11 mouse cellular contexts compared by ENCODE assay signal in genomic region chr5:124509742-124510237, GRCm38 (mm10). TPM values are rescaled to one million over a fixed set of nuclear protein-coding genes. Genes with fewer than 3 reads are reported as not detected.
DNase-seq lines count a peak whose midpoint lies in the region; ATAC-seq and TF ChIP-seq lines count a peak whose summit lies in the region.
"Had no signal": no experiment of that assay in that cellular context is flagged by ENCODE, and none has a peak within 500 bp of the region (broad histone marks: within the 10 kb centered on the region; RNA-seq: fewer than 3 reads in every experiment).

No protein-coding gene starts in this region.

- H3K4me3 ChIP-seq in E14TG2a.4 (replicated peaks; ENCODE audit: low read length) = peak overlapping the region; percentile 7; the same call in 1 of the 2 replicates
- peak overlapping the region; percentile 43 for H3K4me3 ChIP-seq in gastrocnemius, adult 2 months
- H3K4me3 ChIP-seq in lung, adult 2 months (replicated peaks; ENCODE audit: extremely low read depth, low read depth, low read length) = no peak overlapping the region
- H3K4me3 ChIP-seq in hindbrain, embryonic 13.5 days = no peak overlapping the region

- 45% methylated on average over 12 of the region's 12 CpGs for WGBS in lung, adult 2 months
- WGBS in hindbrain, embryonic 13.5 days = 79% methylated on average over 12 of the region's 12 CpGs

- no peak for ATAC-seq in hindbrain, embryonic 13.5 days (ENCODE audit: low FRiP score)
- ATAC-seq in inflammation-experienced regulatory T-cells, adult 6 months = no peak
- ATAC-seq: forebrain, embryonic 14.5 days had no signal

- 0 out of 2 replicates have a peak, but pooled peaks cover 2% of the 10 kb centered on the region for H3K27me3 ChIP-seq in E14TG2a.4 (ENCODE audit: insufficient read depth, low read length)
- H3K27me3 ChIP-seq in hindbrain, embryonic 13.5 days = no peaks in the 10 kb centered on the region

- H3K4me1 ChIP-seq in E14TG2a.4 (replicated peaks; ENCODE audit: low read depth, low read length) = peaks cover 49% of the 10 kb centered on the region
- peaks cover 2% of the 10 kb centered on the region; the same call in 1 of the 2 replicates for H3K4me1 ChIP-seq in lung, adult 2 months (ENCODE audit: control insufficient read depth, insufficient read depth, low read length)
- H3K4me1 ChIP-seq in hindbrain, embryonic 13.5 days (replicated peaks) = peaks cover 7% of the 10 kb centered on the region; the same call in 1 of the 2 replicates

- TF ChIP-seq CTCF in E14TG2a.4 (conservative IDR thresholded peaks at IDR 0.05; ENCODE audit: low read length) = no peak
- no peak for TF ChIP-seq CTCF in gastrocnemius, adult 2 months (IDR thresholded peaks at IDR 0.05)
- no peak for TF ChIP-seq CTCF in lung, adult 2 months (IDR thresholded peaks at IDR 0.05; ENCODE audit: insufficient read depth, low read length)

- peak; percentile 94 for DNase-seq in gastrocnemius, adult 2 months
- peak; percentile 92 to 93 for DNase-seq in heart, postnatal 10 days
- peak; percentile 83 for DNase-seq in lung, adult 2 months
- DNase-seq in left cerebral cortex, adult 8-10 months (ENCODE audit: low spot score in 2 of 2) = no peak
- DNase-seq in frontal cortex, postnatal 10 days (ENCODE audit: low spot score in 2 of 2) = no peak
- DNase-seq: layer of hippocampus, adult 9-11 months had no signal

- intact Hi-C loops in gastrocnemius, adult 2 months (cut with DNase I) = loop anchor here (1.0 kb wide), 1 partner anchor 19 kb away; no protein-coding TSS in a partner anchor
- intact Hi-C loops in heart, postnatal 10 days (cut with DNase I) = loop anchor here (2.0 kb wide), 1 partner anchor 19 kb away; no protein-coding TSS in a partner anchor

- H3K4me2 ChIP-seq in hindbrain, embryonic 13.5 days = no peak overlapping the region

- H3K27ac ChIP-seq in gastrocnemius, adult 2 months = peak overlapping the region; percentile 97
- no peak overlapping the region for H3K27ac ChIP-seq in hindbrain, embryonic 13.5 days

- H3K9me3 ChIP-seq in E14TG2a.4 (ENCODE audit: low read length) = no peaks in the 10 kb centered on the region
- no peaks in the 10 kb centered on the region for H3K9me3 ChIP-seq in hindbrain, embryonic 13.5 days
- H3K9me3 ChIP-seq: G1E had no signal

- no peak for TF ChIP-seq POLR2A in lung, adult 2 months (IDR thresholded peaks at IDR 0.05; ENCODE audit: borderline replicate concordance, extremely low read depth, low read depth, low read length)

- peaks cover 28% of the 10 kb centered on the region for H3K36me3 ChIP-seq in E14TG2a.4 (ENCODE audit: insufficient read depth, low read length)
- H3K36me3 ChIP-seq in hindbrain, embryonic 13.5 days = peaks cover 25% of the 10 kb centered on the region
- H3K36me3 ChIP-seq: G1E had no signal

- no peak overlapping the region for H3K9ac ChIP-seq in hindbrain, embryonic 13.5 days

RNA-seq across cellular contexts. Expression of gene Rilpl1, which starts 21.4 kb away (rescaled TPM):
- 100 to 1,000 TPM; 243 to 286 TPM for total RNA-seq in gastrocnemius, adult 2 months (2021)
- total RNA-seq in heart, postnatal 10 days (2021) = 100 to 1,000 TPM; 111 to 115 TPM
- 24.4 and 26.0 TPM in 2 replicates for polyA plus RNA-seq in lung, adult 2 months (2012; rRNA removed)
- 11.5 and 12.1 TPM in 2 replicates for polyA plus RNA-seq in hindbrain, embryonic 13.5 days (2015; fragmentation: Nextera tagmentation; extraction: Ambion mirVana)
- 10 to 100 TPM; 51.6 to 69.0 (median 61.8) TPM for total RNA-seq in left cerebral cortex, adult 8-10 months (2022)
- polyA plus RNA-seq in inflammation-experienced regulatory T-cells, adult 6 months (2017; shearing (Covaris generic)) = 1 to 10 TPM in 1 of 3 experiments, under 1 TPM in 2; 0.39 to 1.3 (median 0.91) TPM

RNA-seq across cellular contexts. Expression of gene Snrnp35, which starts 26.9 kb away (rescaled TPM):
- 10 to 100 TPM; 27.7 to 33.1 TPM for total RNA-seq in gastrocnemius, adult 2 months (2021)
- 10 to 100 TPM; 14.2 to 16.0 TPM for total RNA-seq in heart, postnatal 10 days (2021)
- 3.0 and 4.8 TPM in 2 replicates for polyA plus RNA-seq in lung, adult 2 months (2012; rRNA removed)
- 22.5 and 27.5 TPM in 2 replicates for polyA plus RNA-seq in hindbrain, embryonic 13.5 days (2015; fragmentation: Nextera tagmentation; extraction: Ambion mirVana)
- 10 to 100 TPM; 19.0 to 29.8 (median 23.9) TPM for total RNA-seq in left cerebral cortex, adult 8-10 months (2022)
- polyA plus RNA-seq in inflammation-experienced regulatory T-cells, adult 6 months (2017; shearing (Covaris generic)) = 10 to 100 TPM in 1 of 3 experiments, 1 to 10 TPM in 2; 6.5 to 12.1 (median 9.7) TPM

RNA-seq across cellular contexts. Expression of gene Tmed2, which starts 30.7 kb away (rescaled TPM):
- total RNA-seq in gastrocnemius, adult 2 months (2021) = 100 to 1,000 TPM; 144 to 170 TPM
- 100 to 1,000 TPM; 201 to 206 TPM for total RNA-seq in heart, postnatal 10 days (2021)
- polyA plus RNA-seq in lung, adult 2 months (2012; rRNA removed) = 112 and 149 TPM in 2 replicates
- 360 and 367 TPM in 2 replicates for polyA plus RNA-seq in hindbrain, embryonic 13.5 days (2015; fragmentation: Nextera tagmentation; extraction: Ambion mirVana)
- total RNA-seq in left cerebral cortex, adult 8-10 months (2022) = 100 to 1,000 TPM; 104 to 114 (median 110) TPM
- 100 to 1,000 TPM in 1 of 3 experiments, 10 to 100 TPM in 2; 41.3 to 124 (median 59.1) TPM for polyA plus RNA-seq in inflammation-experienced regulatory T-cells, adult 6 months (2017; shearing (Covaris generic))

RNA-seq across cellular contexts. Expression of gene Rilpl2, which starts 31.6 kb away (rescaled TPM):
- total RNA-seq in gastrocnemius, adult 2 months (2021) = 1 to 10 TPM; 4.6 to 4.7 TPM
- 10 to 100 TPM; 11.0 to 11.4 TPM for total RNA-seq in heart, postnatal 10 days (2021)
- polyA plus RNA-seq in lung, adult 2 months (2012; rRNA removed) = 19.6 and 20.6 TPM in 2 replicates
- 21.2 and 23.8 TPM in 2 replicates for polyA plus RNA-seq in hindbrain, embryonic 13.5 days (2015; fragmentation: Nextera tagmentation; extraction: Ambion mirVana)
- total RNA-seq in left cerebral cortex, adult 8-10 months (2022) = 10 to 100 TPM; 13.3 to 18.3 (median 15.8) TPM
- 10 to 100 TPM; 56.2 to 88.3 (median 67.1) TPM for polyA plus RNA-seq in inflammation-experienced regulatory T-cells, adult 6 months (2017; shearing (Covaris generic))

RNA-seq across cellular contexts. Expression of gene Ddx55, which starts 42.9 kb away (rescaled TPM):
- 1 to 10 TPM; 4.5 to 4.8 TPM for total RNA-seq in gastrocnemius, adult 2 months (2021)
- 1 to 10 TPM; 6.2 to 7.0 TPM for total RNA-seq in heart, postnatal 10 days (2021)
- 11.0 and 12.9 TPM in 2 replicates for polyA plus RNA-seq in lung, adult 2 months (2012; rRNA removed)
- polyA plus RNA-seq in hindbrain, embryonic 13.5 days (2015; fragmentation: Nextera tagmentation; extraction: Ambion mirVana) = 26.4 and 27.5 TPM in 2 replicates
- 10 to 100 TPM; 24.9 to 28.0 (median 27.0) TPM for total RNA-seq in left cerebral cortex, adult 8-10 months (2022)
- 10 to 100 TPM; 14.7 to 22.6 (median 20.1) TPM for polyA plus RNA-seq in inflammation-experienced regulatory T-cells, adult 6 months (2017; shearing (Covaris generic))

Comparison
In these comparisons a context has a peak if more than half of its experiments do, and no peak if none do; other contexts are left out.
1. H3K4me3 ChIP-seq: peak in E14TG2a.4 (single experiment) and gastrocnemius, adult 2 months (single experiment); none in lung, adult 2 months (single experiment) and hindbrain, embryonic 13.5 days (single experiment).
2. DNase-seq: peak in gastrocnemius, adult 2 months (single experiment), heart, postnatal 10 days (2 of 2) and lung, adult 2 months (single experiment); none in left cerebral cortex, adult 8-10 months (0 of 2) and frontal cortex, postnatal 10 days (0 of 2).